Comparison of ENCODE assay signal across 25 mouse cellular contexts in the genomic region with DNA sequence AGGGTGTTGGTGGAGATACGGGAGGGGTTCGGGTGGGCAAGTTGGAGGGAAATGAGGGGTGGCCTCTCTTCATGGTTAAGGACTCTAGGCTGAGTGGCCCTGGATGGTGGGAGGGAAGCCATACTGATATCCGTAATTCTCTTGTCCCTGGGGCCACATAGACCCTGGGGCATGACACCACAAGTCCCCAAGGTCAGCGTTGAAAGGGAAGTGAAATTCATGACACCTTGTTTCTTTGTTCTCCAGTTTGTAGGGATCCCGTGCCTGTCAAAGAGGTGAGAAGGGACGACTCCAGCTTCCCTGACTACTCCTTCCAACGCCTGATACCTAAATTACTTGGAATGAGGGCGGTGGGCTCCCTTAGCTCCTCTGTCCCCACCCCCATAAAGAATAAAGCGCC. TPM values are rescaled to one million over a fixed set of nuclear protein-coding genes. Genes with fewer than 3 reads are reported as not detected.
DNase-seq lines count a peak whose midpoint lies in the region; ATAC-seq and TF ChIP-seq lines count a peak whose summit lies in the region.
"Had no signal": no experiment of that assay in that cellular context is flagged by ENCODE, and none has a peak within 500 bp of the region (broad histone marks: within the 10 kb centered on the region; RNA-seq: fewer than 3 reads in every experiment).

No protein-coding gene starts in this region.

- peak overlapping the region; percentile 52; the same call in 1 of the 2 replicates for H3K4me2 ChIP-seq in forebrain, postnatal 0 days (ENCODE audit: low read depth)
- H3K4me2 ChIP-seq in forebrain, embryonic 13.5 days, result no peak overlapping the region
- no peak overlapping the region for H3K4me2 ChIP-seq in midbrain, embryonic 12.5 days (replicated peaks)
- H3K4me2 ChIP-seq in midbrain, embryonic 16.5 days (ENCODE audit: low read length), result no peak overlapping the region; the same call in 1 of the 2 replicates
- H3K4me2 ChIP-seq in neural tube, embryonic 15.5 days, result peak overlapping the region; percentile 59
- H3K4me2 ChIP-seq: embryonic facial prominence, embryonic 13.5 days; liver, embryonic 13.5 days had no signal

- H3K9ac ChIP-seq in forebrain, postnatal 0 days, result no peak overlapping the region
- H3K9ac ChIP-seq in forebrain, embryonic 13.5 days, result no peak overlapping the region
- H3K9ac ChIP-seq in midbrain, embryonic 12.5 days (replicated peaks), result no peak overlapping the region
- H3K9ac ChIP-seq in midbrain, embryonic 16.5 days (ENCODE audit: low read depth, low read length), result no peak overlapping the region
- no peak overlapping the region for H3K9ac ChIP-seq in neural tube, embryonic 15.5 days (replicated peaks)
- H3K9ac ChIP-seq: embryonic facial prominence, embryonic 13.5 days; liver, embryonic 13.5 days had no signal

- H3K27me3 ChIP-seq in forebrain, postnatal 0 days (ENCODE audit: insufficient read depth, low read length), result peaks cover 19% of the 10 kb centered on the region
- peaks cover 49% of the 10 kb centered on the region for H3K27me3 ChIP-seq in forebrain, embryonic 13.5 days
- peaks cover 59% of the 10 kb centered on the region for H3K27me3 ChIP-seq in midbrain, embryonic 12.5 days
- peaks cover 19% of the 10 kb centered on the region for H3K27me3 ChIP-seq in midbrain, embryonic 16.5 days (ENCODE audit: control insufficient read depth, insufficient read depth, low read depth, low read length)
- peaks cover 40% of the 10 kb centered on the region for H3K27me3 ChIP-seq in neural tube, embryonic 15.5 days (replicated peaks)

- TF ChIP-seq CTCF in forebrain, postnatal 0 days (IDR thresholded peaks at IDR 0.05; ENCODE audit: low read depth), result no peak

- H3K27ac ChIP-seq in forebrain, postnatal 0 days (ENCODE audit: low read depth, low read length), result no peak overlapping the region
- no peak overlapping the region for H3K27ac ChIP-seq in forebrain, embryonic 13.5 days
- no peak overlapping the region for H3K27ac ChIP-seq in midbrain, embryonic 12.5 days (replicated peaks)
- no peak overlapping the region for H3K27ac ChIP-seq in midbrain, embryonic 16.5 days (ENCODE audit: low read length)
- no peak overlapping the region for H3K27ac ChIP-seq in neural tube, embryonic 15.5 days (replicated peaks)
- H3K27ac ChIP-seq: embryonic facial prominence, embryonic 13.5 days; heart, adult 2 months; liver, embryonic 13.5 days had no signal

- no peaks in the 10 kb centered on the region for H3K36me3 ChIP-seq in forebrain, postnatal 0 days (ENCODE audit: insufficient read depth)
- H3K36me3 ChIP-seq in forebrain, embryonic 13.5 days (ENCODE audit: poor library complexity, severe bottlenecking), result peaks cover 12% of the 10 kb centered on the region; the same call in 1 of the 2 replicates
- peaks cover 15% of the 10 kb centered on the region for H3K36me3 ChIP-seq in midbrain, embryonic 12.5 days
- H3K36me3 ChIP-seq in midbrain, embryonic 16.5 days (ENCODE audit: control insufficient read depth, insufficient read depth, low read length), result no peaks in the 10 kb centered on the region
- no peaks in the 10 kb centered on the region for H3K36me3 ChIP-seq in neural tube, embryonic 15.5 days

- no peak for DNase-seq in forebrain, postnatal 0 days
- DNase-seq in ES-CJ7 (ENCODE audit: low read depth, low spot score), result peak; percentile 59
- DNase-seq in adrenal gland, postnatal 36 days, result no peak
- no peak for DNase-seq in frontal cortex, postnatal 10 days (ENCODE audit: low spot score in 2 of 2)
- DNase-seq: adrenal gland, postnatal 25 days; cerebellum, adult 11 months; cerebellum, postnatal 10 days; gastrocnemius, postnatal 25 days; heart, adult 2 months; kidney, adult 11 months; layer of hippocampus, adult 9-11 months; liver, embryonic 13.5 days; lung, adult 2 months; lung, postnatal 14 days; right cerebral cortex, postnatal 14 days; spleen, adult 18-20 months; thymus, postnatal 14 days had no signal

- no peaks in the 10 kb centered on the region; the same call in 1 of the 2 replicates for H3K4me1 ChIP-seq in forebrain, postnatal 0 days (ENCODE audit: insufficient read depth)
- peaks cover 20% of the 10 kb centered on the region for H3K4me1 ChIP-seq in forebrain, embryonic 13.5 days
- H3K4me1 ChIP-seq in midbrain, embryonic 12.5 days, result peaks cover 22% of the 10 kb centered on the region
- peaks cover 9% of the 10 kb centered on the region for H3K4me1 ChIP-seq in midbrain, embryonic 16.5 days (ENCODE audit: control insufficient read depth, insufficient read depth, low read length)
- peaks cover 30% of the 10 kb centered on the region for H3K4me1 ChIP-seq in neural tube, embryonic 15.5 days

- H3K4me3 ChIP-seq in forebrain, postnatal 0 days (ENCODE audit: low read depth, low read length), result no peak overlapping the region
- no peak overlapping the region for H3K4me3 ChIP-seq in forebrain, embryonic 13.5 days
- 0 out of 2 replicates have a peak overlapping the region, but pooled peaks have one; percentile 20 for H3K4me3 ChIP-seq in midbrain, embryonic 12.5 days
- no peak overlapping the region for H3K4me3 ChIP-seq in midbrain, embryonic 16.5 days (ENCODE audit: low read depth, low read length)
- no peak overlapping the region; the same call in 1 of the 2 replicates for H3K4me3 ChIP-seq in neural tube, embryonic 15.5 days (replicated peaks)
- H3K4me3 ChIP-seq: embryonic facial prominence, embryonic 13.5 days; heart, adult 2 months; liver, embryonic 13.5 days had no signal

- H3K9me3 ChIP-seq in forebrain, postnatal 0 days (ENCODE audit: low read length), result no peaks in the 10 kb centered on the region
- no peaks in the 10 kb centered on the region for H3K9me3 ChIP-seq in forebrain, embryonic 13.5 days (replicated peaks)
- no peaks in the 10 kb centered on the region for H3K9me3 ChIP-seq in midbrain, embryonic 12.5 days
- H3K9me3 ChIP-seq in midbrain, embryonic 16.5 days (replicated peaks; ENCODE audit: control insufficient read depth, low read length, poor library complexity, severe bottlenecking), result no peaks in the 10 kb centered on the region
- H3K9me3 ChIP-seq in neural tube, embryonic 15.5 days (replicated peaks), result no peaks in the 10 kb centered on the region
- H3K9me3 ChIP-seq: embryonic facial prominence, embryonic 13.5 days; liver, embryonic 13.5 days had no signal

- no peak for ATAC-seq in forebrain, postnatal 0 days
- ATAC-seq in forebrain, embryonic 13.5 days, result no peak
- no peak for ATAC-seq in midbrain, embryonic 12.5 days (ENCODE audit: low FRiP score, low read depth)
- no peak for ATAC-seq in midbrain, embryonic 16.5 days
- ATAC-seq in neural tube, embryonic 15.5 days (ENCODE audit: low FRiP score), result 0 out of 2 replicates have a peak, but pooled peaks have one; percentile 1

- 64% methylated on average over 9 of the region's 9 CpGs for WGBS in forebrain, postnatal 0 days
- WGBS in forebrain, embryonic 13.5 days, result 48% methylated on average over 9 of the region's 9 CpGs
- 51% methylated on average over 9 of the region's 9 CpGs for WGBS in midbrain, embryonic 12.5 days
- 53% methylated on average over 9 of the region's 9 CpGs for WGBS in midbrain, embryonic 16.5 days
- WGBS in neural tube, embryonic 15.5 days, result 56% methylated on average over 9 of the region's 9 CpGs

RNA-seq across cellular contexts. Expression of a gene that starts 11.7 kb away (rescaled TPM):
- 6.8 and 12.1 TPM in 2 replicates for total RNA-seq in forebrain, postnatal 0 days (2014; rRNA removed)
- 13.2 and 13.6 TPM in 2 replicates for polyA plus RNA-seq in forebrain, postnatal 0 days (2015; fragmentation: Nextera tagmentation; extraction: Ambion mirVana)
- 12.8 and 13.8 TPM in 2 replicates for polyA plus RNA-seq in forebrain, embryonic 13.5 days (2015; fragmentation: Nextera tagmentation; extraction: Ambion mirVana)
- polyA plus RNA-seq in midbrain, embryonic 12.5 days (2016; fragmentation: Nextera tagmentation; extraction: Ambion mirVana), result 17.7 and 22.8 TPM in 2 replicates
- 11.0 and 11.2 TPM in 2 replicates for polyA plus RNA-seq in midbrain, embryonic 16.5 days (2015; fragmentation: Nextera tagmentation; extraction: Ambion mirVana)
- polyA plus RNA-seq in neural tube, embryonic 15.5 days (2015; fragmentation: Nextera tagmentation; extraction: Ambion mirVana), result 13.6 and 28.4 TPM in 2 replicates
- 100 to 1,000 TPM; 242 to 262 TPM for total RNA-seq in adrenal gland, postnatal 36 days (2021)

RNA-seq across cellular contexts. Expression of a gene that starts 19.7 kb away (rescaled TPM):
- total RNA-seq in forebrain, postnatal 0 days (2014; rRNA removed), result 0.15 and 1.00 TPM in 2 replicates
- polyA plus RNA-seq in forebrain, postnatal 0 days (2015; fragmentation: Nextera tagmentation; extraction: Ambion mirVana), result 0.16 TPM in 2 replicates
- 0.08 and 0.09 TPM in 2 replicates for polyA plus RNA-seq in forebrain, embryonic 13.5 days (2015; fragmentation: Nextera tagmentation; extraction: Ambion mirVana)
- 0.05 and 0.17 TPM in 2 replicates for polyA plus RNA-seq in midbrain, embryonic 12.5 days (2016; fragmentation: Nextera tagmentation; extraction: Ambion mirVana)
- 0.20 and 0.44 TPM in 2 replicates for polyA plus RNA-seq in midbrain, embryonic 16.5 days (2015; fragmentation: Nextera tagmentation; extraction: Ambion mirVana)
- polyA plus RNA-seq in neural tube, embryonic 15.5 days (2015; fragmentation: Nextera tagmentation; extraction: Ambion mirVana), result 0.23 and 0.70 TPM in 2 replicates
- total RNA-seq in adrenal gland, postnatal 36 days (2021), result under 1 TPM in 1 of 2 experiments, not detected in 1; 0.36 TPM
- total RNA-seq: gastrocnemius, postnatal 25 days; heart, postnatal 25 days; megakaryocyte progenitor cell, adult 5-6 weeks had no signal
- polyA plus RNA-seq: forebrain, embryonic 16.5 days had no signal

RNA-seq across cellular contexts. Expression of a gene that starts 40.4 kb away (rescaled TPM):
- 0.67 and 1.2 TPM in 2 replicates for total RNA-seq in forebrain, postnatal 0 days (2014; rRNA removed)
- polyA plus RNA-seq in forebrain, postnatal 0 days (2015; fragmentation: Nextera tagmentation; extraction: Ambion mirVana), result 1.0 and 1.5 TPM in 2 replicates
- polyA plus RNA-seq in forebrain, embryonic 13.5 days (2015; fragmentation: Nextera tagmentation; extraction: Ambion mirVana), result 0.13 and 0.26 TPM in 2 replicates
- 0.41 and 0.43 TPM in 2 replicates for polyA plus RNA-seq in midbrain, embryonic 12.5 days (2016; fragmentation: Nextera tagmentation; extraction: Ambion mirVana)
- polyA plus RNA-seq in midbrain, embryonic 16.5 days (2015; fragmentation: Nextera tagmentation; extraction: Ambion mirVana), result 0.67 and 1.1 TPM in 2 replicates
- polyA plus RNA-seq in neural tube, embryonic 15.5 days (2015; fragmentation: Nextera tagmentation; extraction: Ambion mirVana), result 0.44 and 2.6 TPM in 2 replicates
- total RNA-seq in adrenal gland, postnatal 36 days (2021), result 1 to 10 TPM; 1.1 to 1.5 TPM

RNA-seq across cellular contexts. Expression of a gene that starts 47.2 kb away (rescaled TPM):
- 14.9 and 19.9 TPM in 2 replicates for total RNA-seq in forebrain, postnatal 0 days (2014; rRNA removed)
- polyA plus RNA-seq in forebrain, postnatal 0 days (2015; fragmentation: Nextera tagmentation; extraction: Ambion mirVana), result 11.4 and 14.8 TPM in 2 replicates
- polyA plus RNA-seq in forebrain, embryonic 13.5 days (2015; fragmentation: Nextera tagmentation; extraction: Ambion mirVana), result 10.2 and 12.3 TPM in 2 replicates
- polyA plus RNA-seq in midbrain, embryonic 12.5 days (2016; fragmentation: Nextera tagmentation; extraction: Ambion mirVana), result 18.3 and 20.2 TPM in 2 replicates
- polyA plus RNA-seq in midbrain, embryonic 16.5 days (2015; fragmentation: Nextera tagmentation; extraction: Ambion mirVana), result 12.8 and 16.0 TPM in 2 replicates
- polyA plus RNA-seq in neural tube, embryonic 15.5 days (2015; fragmentation: Nextera tagmentation; extraction: Ambion mirVana), result 19.5 and 28.1 TPM in 2 replicates
- 10 to 100 TPM; 76.7 to 87.4 TPM for total RNA-seq in adrenal gland, postnatal 36 days (2021)

Comparison
In these comparisons a context has a peak if more than half of its experiments do, and no peak if none do; other contexts are left out.
1. H3K4me2 ChIP-seq: peak in forebrain, postnatal 0 days (single experiment) and neural tube, embryonic 15.5 days (single experiment); none in forebrain, embryonic 13.5 days (single experiment), midbrain, embryonic 12.5 days (single experiment) and midbrain, embryonic 16.5 days (single experiment).